Mouse (Mus musculus) left cerebral cortex, postnatal 25 days (tissue): ENCODE results near the gene Cacnb4. TPM values are rescaled to one million over a fixed set of nuclear protein-coding genes. Genes with fewer than 3 reads are reported as not detected.

Experiments
- DNase-seq, 2 experiments: peaks; one replicate each; pipeline ENCODE4 v3.0.0; 2022; ENCODE audit warnings: low spot score in 2 of 2, mixed read lengths in 1 of 2
- intact Hi-C: fragments of 180-260 bp; cut with DNase I; formaldehyde crosslinking; loops from one replicate; pipeline ENCODE4 v1.15.1; 2025
- total RNA-seq, 2 experiments: library from RNA; stranded (reverse); gene quantifications; 2 replicates each; pipeline ENCODE4 v1.2.3; 2021

Cacnb4 gene
- total RNA-seq, 2 experiments from 2014 or later = 168 to 178 TPM

- DNase-seq = no peak
- intact Hi-C loops = no loop called here
Measured at GRCm38 (mm10) chr2:52613888-52614287, 62.7 kb downstream of the Cacnb4 start.

DNA sequence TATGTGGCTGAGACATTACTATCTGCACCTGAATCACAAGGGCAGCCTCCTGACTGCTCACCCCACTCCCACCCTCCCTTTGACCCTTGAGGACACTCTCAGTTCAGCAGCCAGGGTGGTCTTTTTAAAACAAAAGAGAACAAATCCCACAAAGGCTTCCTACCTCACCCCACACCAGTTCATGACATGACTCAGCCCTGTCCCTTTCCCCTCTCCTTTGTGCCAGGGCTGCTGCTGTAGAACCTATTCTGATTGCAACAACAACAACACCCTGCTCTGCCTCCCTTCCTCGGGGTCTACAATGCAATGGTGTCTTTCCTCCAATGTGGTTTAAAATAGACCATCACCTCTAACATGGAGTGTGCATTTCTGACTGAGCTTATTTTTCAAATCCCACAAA lies 67.1 kb downstream of the Cacnb4 start:
- intact Hi-C loops = loop anchor here (5.0 kb wide), 1 partner anchor 347 kb away; no protein-coding TSS in a partner anchor
- DNase-seq = no peak

GRCm38 (mm10) chr2:52607857-52608485 lies 68.7 kb downstream of the Cacnb4 start:
- intact Hi-C loops = loop anchor here (5.0 kb wide), 1 partner anchor 346 kb away; no protein-coding TSS in a partner anchor
- DNase-seq = no peak

- intact Hi-C loops = loop anchor here (5.0 kb wide), 1 partner anchor 344 kb away; no protein-coding TSS in a partner anchor
- no peak for DNase-seq
Measured at GRCm38 (mm10) chr2:52606331-52606730, 70.3 kb downstream of the Cacnb4 start.

DNA sequence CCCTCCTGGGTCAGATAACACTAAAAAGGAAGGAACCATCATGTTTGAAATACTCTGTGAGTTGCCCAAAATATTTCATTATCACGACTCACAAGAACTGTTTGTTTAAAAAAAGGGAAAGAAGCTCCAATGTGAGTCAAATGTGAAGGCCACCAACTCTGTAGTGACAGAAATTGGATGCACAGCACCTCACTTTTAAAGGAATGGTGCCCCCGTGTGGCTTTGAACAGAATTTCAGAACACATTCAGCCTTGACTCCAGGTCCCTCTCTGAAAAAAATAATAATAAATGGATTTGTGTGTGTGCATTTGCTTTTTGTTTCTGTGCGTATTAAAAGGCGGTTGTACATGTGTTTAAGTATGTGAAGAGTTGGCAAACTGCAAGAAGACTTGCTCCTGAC lies 71.3 kb downstream of the Cacnb4 start:
- intact Hi-C loops = loop anchor here (5.0 kb wide), 1 partner anchor 343 kb away; no protein-coding TSS in a partner anchor
- DNase-seq = peak; percentile 65 to 79

- DNase-seq = no peak
- intact Hi-C loops = loop anchor here (5.0 kb wide), 1 partner anchor 342 kb away; no protein-coding TSS in a partner anchor
Measured at GRCm38 (mm10) chr2:52604651-52605020, 72.0 kb downstream of the Cacnb4 start.

GRCm38 (mm10) chr2:52603935-52604650 lies 72.5 kb downstream of the Cacnb4 start:
- intact Hi-C loops = no loop called here
- no peak for DNase-seq

DNA sequence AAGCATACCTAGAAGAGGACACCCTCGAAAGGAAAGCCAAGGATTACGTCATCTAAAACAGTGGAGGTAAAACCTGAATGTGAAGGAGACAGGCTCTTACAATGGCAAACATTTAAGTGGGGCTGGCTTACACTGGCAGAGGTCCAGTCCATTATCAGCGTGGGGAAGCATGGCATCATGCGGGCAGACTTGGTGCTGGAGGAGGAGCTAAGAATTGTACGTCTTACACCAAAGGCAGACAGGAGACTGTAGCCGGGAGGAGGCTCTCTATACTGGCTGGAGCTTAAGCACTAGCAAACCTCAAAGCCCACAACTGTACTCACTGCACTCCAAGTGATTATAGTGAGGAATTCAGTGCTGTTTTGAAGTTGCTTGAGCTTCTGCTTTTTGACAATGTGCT lies 73.2 kb downstream of the Cacnb4 start:
- intact Hi-C loops = no loop called here
- no peak for DNase-seq

DNA sequence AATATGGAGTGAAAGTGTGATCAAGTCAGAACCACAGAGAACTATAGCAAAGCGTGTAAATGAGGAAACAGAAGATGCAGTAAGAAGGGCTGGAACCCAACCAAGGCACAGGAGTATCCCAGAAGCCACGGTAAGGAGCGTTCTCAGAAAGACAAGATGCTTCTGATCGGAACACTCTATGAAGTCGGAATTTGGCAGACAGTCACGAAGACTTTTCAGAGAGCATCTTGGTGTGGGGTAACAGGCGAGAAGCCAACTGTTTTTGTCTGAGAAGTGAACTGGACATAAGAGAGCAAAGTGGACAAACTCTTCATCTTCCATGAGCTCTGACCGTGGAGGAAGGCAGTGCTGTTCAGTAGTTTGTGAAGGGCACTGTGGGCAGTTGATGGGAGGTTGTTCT lies 73.7 kb downstream of the Cacnb4 start:
- intact Hi-C loops = no loop called here

GRCm38 (mm10) chr2:52602228-52602627 lies 74.4 kb downstream of the Cacnb4 start:
- no peak for DNase-seq
- intact Hi-C loops = no loop called here

More for the DNA sequence above, 73.7 kb downstream of the Cacnb4 start:
- no peak for DNase-seq

- no peak for DNase-seq
- intact Hi-C loops = loop anchor here (5.0 kb wide), 1 partner anchor 295 kb away; no protein-coding TSS in a partner anchor
Measured at GRCm38 (mm10) chr2:52597511-52597910, 79.1 kb downstream of the Cacnb4 start.

DNA sequence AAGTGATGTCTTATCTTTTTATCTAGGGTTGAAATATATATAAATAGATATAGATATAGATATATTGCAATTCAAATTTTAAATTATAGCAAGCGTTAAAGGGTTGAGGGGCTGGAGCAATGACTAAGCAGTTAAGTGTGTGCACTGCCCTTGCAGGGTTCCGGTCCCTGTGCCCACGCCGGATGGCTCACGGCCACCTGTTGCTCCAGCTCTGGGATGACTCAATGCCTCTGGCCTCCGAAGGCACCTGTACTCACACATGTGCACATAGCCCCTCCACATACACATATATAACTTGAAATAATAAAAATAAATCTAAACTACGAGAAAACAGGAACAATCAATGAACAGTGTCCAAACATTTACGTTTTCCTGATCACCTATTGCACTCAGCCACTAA lies 82.8 kb downstream of the Cacnb4 start:
- peak in 1 of 2 experiments; percentile 59 for DNase-seq
- intact Hi-C loops = loop anchor here (5.0 kb wide), 3 partner anchors 102 to 332 kb away; partner anchors contain the start of gene Arl5a

GRCm38 (mm10) chr2:52593260-52593659 lies 83.4 kb downstream of the Cacnb4 start:
- intact Hi-C loops = loop anchor here (5.0 kb wide), 3 partner anchors 101 to 331 kb away; partner anchors contain the start of gene Arl5a

GRCm38 (mm10) chr2:52590970-52591347 lies 85.7 kb downstream of the Cacnb4 start:
- DNase-seq = peak; percentile 85 to 92
- intact Hi-C loops = loop anchor here (5.0 kb wide), 3 partner anchors 99 to 329 kb away; partner anchors contain the start of gene Arl5a

More at GRCm38 (mm10) chr2:52593260-52593659, 83.4 kb downstream of the Cacnb4 start:
- no peak for DNase-seq

GRCm38 (mm10) chr2:52590340-52590969 lies 86.2 kb downstream of the Cacnb4 start:
- DNase-seq = peak; percentile 39 to 62
- intact Hi-C loops = loop anchor here (5.0 kb wide), 3 partner anchors 98 to 328 kb away; partner anchors contain the start of gene Arl5a

GRCm38 (mm10) chr2:52589514-52589913 lies 87.1 kb downstream of the Cacnb4 start:
- intact Hi-C loops = no loop called here
- DNase-seq = no peak

GRCm38 (mm10) chr2:52585384-52585783 lies 91.2 kb downstream of the Cacnb4 start:
- DNase-seq = no peak
- intact Hi-C loops = no loop called here

DNA sequence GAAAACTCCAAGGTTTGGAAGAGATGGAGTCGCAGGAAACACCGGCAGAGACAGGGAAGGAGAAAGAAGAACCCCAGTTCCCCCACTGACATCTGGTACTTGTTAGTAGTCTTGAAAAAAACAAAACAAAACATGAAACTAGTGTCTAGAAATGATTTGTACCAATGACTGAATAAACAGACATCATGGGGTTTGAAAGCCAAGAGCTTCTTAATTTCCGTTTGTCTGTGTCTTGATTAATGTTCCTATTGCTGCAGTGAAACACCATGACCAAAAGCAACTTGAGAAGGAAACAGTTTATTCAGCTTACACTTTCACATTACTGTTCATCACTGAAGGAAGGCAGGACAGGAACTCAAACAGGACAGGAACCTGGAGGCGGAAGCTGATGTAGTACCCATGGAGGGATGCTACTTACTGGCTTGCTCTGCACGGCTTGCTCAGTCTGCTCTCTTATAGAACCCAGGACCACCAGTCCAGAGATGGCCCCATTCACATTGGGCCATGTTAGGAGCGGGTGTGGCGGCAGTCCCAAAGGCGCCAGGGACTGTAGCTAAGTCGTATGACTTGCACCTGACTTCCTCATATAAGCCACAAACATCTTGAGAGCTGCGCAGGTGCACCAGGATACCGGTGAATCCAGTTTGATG lies 95.4 kb downstream of the Cacnb4 start:
- intact Hi-C loops = no loop called here

DNA sequence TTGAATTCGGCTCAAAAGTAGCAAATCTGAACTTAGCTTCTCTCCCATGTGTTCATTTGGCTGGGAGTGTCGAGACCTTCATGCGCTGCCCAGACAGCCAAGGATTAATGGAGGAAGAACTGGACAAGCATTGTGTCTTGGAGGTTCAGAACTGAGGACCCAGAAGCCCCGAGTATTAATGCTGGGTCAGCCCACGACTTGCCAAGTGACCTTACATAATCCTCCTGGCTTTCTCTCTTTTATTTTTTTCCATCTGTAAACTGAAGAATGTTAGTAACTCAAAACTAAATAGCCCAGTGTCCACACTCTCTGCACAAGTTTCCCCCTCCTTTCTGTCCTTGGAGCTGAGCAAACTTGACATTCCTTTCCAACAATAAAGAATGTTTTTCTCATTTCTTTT lies 95.9 kb downstream of the Cacnb4 start:
- intact Hi-C loops = no loop called here

More for the DNA sequence above, 95.4 kb downstream of the Cacnb4 start:
- DNase-seq = no peak

GRCm38 (mm10) chr2:52578846-52579245 lies 97.8 kb downstream of the Cacnb4 start:
- intact Hi-C loops = no loop called here
- DNase-seq = no peak

More for the DNA sequence above, 95.9 kb downstream of the Cacnb4 start:
- DNase-seq = no peak
